Mouse (Mus musculus) liver, postnatal 0 days (tissue): Measurements from ENCODE around the gene Pcna. TPM values are rescaled to one million over a fixed set of nuclear protein-coding genes. Genes with fewer than 3 reads are reported as not detected.

Experiments
- ATAC-seq: fragments of 200-750 bp; cut with Nextera tagmentation; 2 replicates; pipeline ENCODE4 v1.8.0; 2017; ENCODE audit warnings: mild to moderate bottlenecking, moderate library complexity
- DNase-seq: peaks from one replicate; pipeline ENCODE4 v3.0.0-alpha.2; 2016
- H3K27ac ChIP-seq: fragments of 300-500 bp; sonication (generic); 2 replicates; pipeline ENCODE4 v1.5.1; 2014; ENCODE audit warnings: antibody characterized with exemption, moderate library complexity, mild to moderate bottlenecking, low read depth
- H3K27me3 ChIP-seq: fragments of 300-500 bp; sonication (generic); 2 replicates; pipeline ENCODE4 v1.6.1; 2014; ENCODE audit warnings: low read length, control low read depth, mixed read lengths; ENCODE audit not compliant: insufficient read depth
- H3K36me3 ChIP-seq: fragments of 300-500 bp; sonication (generic); replicated peaks from 2 replicates; pipeline ENCODE4 v1.6.1; 2014; ENCODE audit warnings: mild to moderate bottlenecking, control low read depth, low read length, moderate library complexity, mixed read lengths; ENCODE audit not compliant: insufficient read depth
- H3K4me1 ChIP-seq: fragments of 300-500 bp; sonication (generic); 2 replicates; pipeline ENCODE4 v1.6.1; 2014; ENCODE audit warnings: antibody characterized with exemption, mild to moderate bottlenecking, control low read depth; ENCODE audit not compliant: insufficient read depth
- H3K4me2 ChIP-seq: fragments of 300-500 bp; sonication (generic); 2 replicates; pipeline ENCODE4 v1.6.1; 2014; ENCODE audit warnings: low read depth, mild to moderate bottlenecking, low read length, moderate library complexity, mixed read lengths
- H3K4me3 ChIP-seq: fragments of 300-500 bp; sonication (generic); 2 replicates; pipeline ENCODE4 v1.5.1; 2014; ENCODE audit warnings: low read depth, low read length
- H3K9ac ChIP-seq: fragments of 300-500 bp; sonication (generic); replicated peaks from 2 replicates; pipeline ENCODE4 v1.6.1; 2014; ENCODE audit warnings: mild to moderate bottlenecking, moderate library complexity
- H3K9me3 ChIP-seq: fragments of 300-500 bp; sonication (generic); 2 replicates; pipeline ENCODE4 v1.6.1; 2016; ENCODE audit warnings: mild to moderate bottlenecking, control low read depth, low read length, mixed read lengths
- CTCF ChIP-seq: sonication (generic); IDR thresholded peaks from 2 replicates; pipeline ENCODE4 v1.5.1; 2016; ENCODE audit warnings: antibody characterized with exemption, low read depth
- EP300 ChIP-seq: IDR thresholded peaks from 2 replicates; pipeline ENCODE4 v1.6.1; 2016; ENCODE audit warnings: antibody characterized with exemption, low read depth, mild to moderate bottlenecking
- WGBS: fragments of 180-500 bp; shearing (Covaris S2); extraction: QIAGEN DNeasy Blood & Tissue Kit; methylation state at CpG from one replicate; pipeline ENCODE4 v1.1.7; 2014; ENCODE audit not compliant: insufficient replicate concordance; 5-methylcytosine and 5-hydroxymethylcytosine counted together
- polyA plus RNA-seq: library from polyadenylated mRNA; unstranded; fragments of >200 nt; fragmentation: Nextera tagmentation; extraction: Ambion mirVana; gene quantifications from 2 replicates; pipeline ENCODE4 v1.2.1, GENCODE M21; 2015

Pcna gene
- polyA plus RNA-seq, 1 experiment from 2014 or later: 158 TPM

DNA sequence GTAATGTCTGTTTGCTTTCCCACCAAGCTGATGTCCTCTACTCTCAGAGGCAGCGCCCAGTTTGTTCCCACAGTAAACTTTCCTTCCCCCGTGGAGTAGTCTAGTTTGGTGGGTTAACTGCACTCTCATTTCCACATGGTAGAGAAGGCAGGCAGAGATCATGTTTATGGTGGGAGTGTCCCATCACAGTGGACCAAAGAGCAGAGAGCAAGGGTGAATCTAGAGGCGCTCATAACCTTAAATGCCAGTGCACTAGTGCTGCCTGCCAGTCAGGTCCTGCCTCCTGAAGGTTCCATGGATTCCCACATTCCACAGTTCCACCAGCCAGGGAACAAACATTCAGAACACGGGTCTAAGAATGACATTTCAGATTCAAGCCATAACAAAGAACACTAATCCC is 47.6 kb downstream of the Pcna start:
- ATAC-seq: no peak
- no peaks in the 10 kb centered on the region for H3K27me3 ChIP-seq
- H3K9me3 ChIP-seq: no peaks in the 10 kb centered on the region
- H3K27ac ChIP-seq: no peak overlapping the region
- H3K36me3 ChIP-seq: no peaks in the 10 kb centered on the region
- no peak for TF ChIP-seq CTCF
- no peak for TF ChIP-seq EP300
- H3K4me1 ChIP-seq: no peaks in the 10 kb centered on the region
- no peak overlapping the region for H3K9ac ChIP-seq
- WGBS: 70% methylated on average over 4 of the region's 4 CpGs
- no peak overlapping the region for H3K4me3 ChIP-seq
- H3K4me2 ChIP-seq: no peak overlapping the region
- no peak for DNase-seq

DNA sequence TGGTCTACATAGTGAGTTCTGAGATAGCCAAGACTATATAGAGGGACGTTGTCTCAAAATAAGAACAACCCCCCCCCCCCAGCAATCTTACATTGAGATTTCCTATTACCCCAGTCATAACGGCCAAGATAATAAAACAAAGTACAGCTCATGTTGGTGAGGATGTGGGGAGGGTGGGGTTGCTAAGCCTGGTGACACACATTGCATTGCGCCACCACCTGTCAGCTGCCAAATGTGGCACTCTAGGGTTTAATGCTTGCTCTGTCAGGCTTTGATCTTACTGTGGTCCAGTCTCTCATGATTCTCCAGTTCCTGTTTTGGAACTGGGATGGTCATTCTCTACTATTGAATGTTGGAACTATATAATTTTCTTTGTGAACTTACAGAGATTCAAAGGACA is 49.3 kb downstream of the Pcna start:
- Histone ChIP-seq H3K27ac (no peak overlapping the region), H3K4me2 (no peak overlapping the region), H3K36me3 (no peaks in the 10 kb centered on the region), H3K4me1 (no peaks in the 10 kb centered on the region), H3K9ac (no peak overlapping the region), H3K9me3 (no peaks in the 10 kb centered on the region), H3K27me3 (no peaks in the 10 kb centered on the region), H3K4me3 (no peak overlapping the region)
- TF ChIP-seq CTCF: 0 out of 2 replicates have a peak, but pooled peaks have one; percentile 16
- TF ChIP-seq EP300: no peak
- ATAC-seq (no peak), DNase-seq (peak; percentile 31)
- WGBS: 56% methylated on average over 3 of the region's 3 CpGs

DNA sequence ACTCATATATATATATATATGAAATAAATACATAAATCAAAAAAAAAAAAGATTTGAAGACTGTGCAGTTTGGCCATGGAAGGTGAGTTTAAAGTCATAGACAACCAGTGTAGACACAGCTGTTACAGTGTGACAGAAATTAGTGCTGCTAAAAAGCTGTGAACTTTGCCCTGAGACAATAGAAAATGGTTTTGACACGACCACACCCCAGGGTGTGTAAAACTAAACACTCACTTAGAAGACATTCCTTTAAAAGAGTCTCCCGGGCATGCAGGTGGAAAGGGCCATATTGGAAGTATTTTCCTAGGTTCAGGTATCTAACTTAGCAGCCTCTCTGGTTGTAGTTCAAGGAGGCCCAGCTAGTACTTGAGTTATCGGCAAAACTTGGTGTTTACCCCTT is 49.9 kb downstream of the Pcna start:
- DNase-seq (no peak), ATAC-seq (no peak)
- H3K36me3 ChIP-seq: no peaks in the 10 kb centered on the region
- TF ChIP-seq CTCF (no peak), EP300 (no peak)
- no peak overlapping the region for H3K4me3 ChIP-seq
- H3K9me3 ChIP-seq: no peaks in the 10 kb centered on the region
- WGBS: 71% methylated on average over 3 of the region's 3 CpGs
- no peak overlapping the region for H3K4me2 ChIP-seq
- no peaks in the 10 kb centered on the region for H3K4me1 ChIP-seq
- no peak overlapping the region for H3K27ac ChIP-seq
- H3K27me3 ChIP-seq: no peaks in the 10 kb centered on the region
- H3K9ac ChIP-seq: no peak overlapping the region

Other genes starting within 250 kb of the Pcna start
- gene Rassf2, start 223.1 kb downstream of the Pcna start, polyA plus RNA-seq: 1.9 and 3.0 TPM in 2 replicates
- gene Slc23a2, start 108.2 kb downstream of the Pcna start, polyA plus RNA-seq: 9.1 and 10.3 TPM in 2 replicates
- 19.1 and 20.9 TPM in 2 replicates for gene Tmem230, start 5.5 kb downstream of the Pcna start, polyA plus RNA-seq
- 7.9 and 10.5 TPM in 2 replicates for gene Cds2, start 9.8 kb upstream of the Pcna start, polyA plus RNA-seq
- 0.02 TPM in 2 replicates for gene Prokr2, start 132.1 kb upstream of the Pcna start, polyA plus RNA-seq